Mouse (Mus musculus) inflammation-experienced regulatory T-cells, adult 6 months (primary cell): Measurements from ENCODE around the gene Hmgb1. TPM values are rescaled to one million over a fixed set of nuclear protein-coding genes. Genes with fewer than 3 reads are reported as not detected.
A peak's percentile ranks its signal among the peaks of the same experiment; 100 is the strongest.

ENCODE experiments used
- ATAC-seq: one replicate; pipeline ENCODE4 v1.8.0; 2017
- polyA plus RNA-seq, 3 experiments: library from polyadenylated mRNA; unstranded; fragments of 100-300 nt; shearing (Covaris generic); gene quantifications; one replicate each; pipeline ENCODE4 v1.2.1; 2017

The Hmgb1 gene
- polyA plus RNA-seq, 3 experiments from 2014 or later, result 359 to 1,026 (median 583) TPM

DNA sequence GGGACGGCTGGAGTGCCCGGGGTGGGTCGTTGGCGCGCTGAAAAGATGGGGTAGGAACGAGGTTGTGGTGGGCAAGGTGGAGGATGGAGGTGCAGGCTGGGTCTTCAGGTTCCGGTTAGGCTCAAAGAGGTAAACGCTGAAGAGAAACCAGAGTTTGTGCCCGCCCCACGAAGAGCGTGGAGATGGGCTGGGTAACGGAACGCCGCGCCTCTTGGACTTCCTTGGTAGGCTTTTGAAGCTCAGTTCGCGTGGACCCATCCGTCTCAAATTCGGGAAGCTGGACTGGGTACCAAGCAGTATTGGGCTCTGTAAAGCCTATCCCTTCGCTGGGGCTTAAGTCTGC lies 526 bp upstream of the Hmgb1 start:
- peak; percentile 47 for ATAC-seq

DNA sequence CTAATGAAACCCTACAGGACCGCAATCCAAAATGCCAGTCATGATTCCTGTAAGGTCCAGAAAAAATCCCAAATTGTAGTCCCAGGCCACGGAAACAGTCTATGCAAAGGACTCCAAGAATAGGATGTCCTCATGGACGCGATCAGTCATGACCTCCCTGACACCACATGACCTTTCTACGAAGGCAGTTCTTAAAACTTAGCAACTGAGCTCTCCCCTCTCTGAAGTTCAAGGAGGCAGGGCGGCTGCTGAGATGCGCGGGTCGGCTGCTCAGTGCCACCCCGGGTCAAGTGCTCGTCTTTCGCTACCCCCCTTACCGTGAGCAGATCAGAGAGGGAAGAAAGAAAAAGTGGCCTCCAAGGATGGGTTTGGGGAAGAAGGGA lies 577 bp downstream of the Hmgb1 start:
- peak; percentile 38 for ATAC-seq

GRCm38 (mm10) chr5:149183122-149183521 lies 1.2 kb downstream of the Hmgb1 start:
- ATAC-seq, result no peak

GRCm38 (mm10) chr5:149182186-149182870 lies 2.0 kb downstream of the Hmgb1 start:
- no peak for ATAC-seq

GRCm38 (mm10) chr5:149179826-149180225 lies 4.5 kb downstream of the Hmgb1 start:
- no peak for ATAC-seq

- no peak for ATAC-seq
These were observed 6.2 kb downstream of the Hmgb1 start for GRCm38 (mm10) chr5:149178095-149178494.

DNA sequence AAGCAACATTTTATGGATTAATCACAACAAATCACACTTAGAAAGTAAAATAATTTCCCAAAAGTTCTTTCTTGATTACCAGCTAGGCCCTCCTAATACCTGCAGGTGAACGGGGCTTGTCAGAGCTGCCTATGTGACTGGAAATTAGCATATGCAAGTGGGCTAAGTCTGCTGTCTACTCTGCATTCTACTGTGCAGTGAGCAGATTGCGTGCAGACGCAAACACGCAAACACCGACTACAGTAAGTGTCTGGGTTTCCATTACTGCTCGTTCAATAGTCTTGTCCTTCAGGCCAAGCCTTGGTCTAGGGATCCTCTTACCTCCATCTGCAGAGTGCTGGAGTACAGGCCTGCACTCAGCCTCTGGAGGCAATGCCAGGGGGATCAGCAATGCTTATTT lies 8.6 kb downstream of the Hmgb1 start:
- no peak for ATAC-seq

GRCm38 (mm10) chr5:149174527-149174926 lies 9.8 kb downstream of the Hmgb1 start:
- no peak for ATAC-seq

GRCm38 (mm10) chr5:149172246-149172645 lies 12.0 kb downstream of the Hmgb1 start:
- no peak for ATAC-seq

- no peak for ATAC-seq
These were observed 13.3 kb downstream of the Hmgb1 start for GRCm38 (mm10) chr5:149170841-149171588.

GRCm38 (mm10) chr5:149168816-149169215 lies 15.5 kb downstream of the Hmgb1 start:
- ATAC-seq, result no peak

DNA sequence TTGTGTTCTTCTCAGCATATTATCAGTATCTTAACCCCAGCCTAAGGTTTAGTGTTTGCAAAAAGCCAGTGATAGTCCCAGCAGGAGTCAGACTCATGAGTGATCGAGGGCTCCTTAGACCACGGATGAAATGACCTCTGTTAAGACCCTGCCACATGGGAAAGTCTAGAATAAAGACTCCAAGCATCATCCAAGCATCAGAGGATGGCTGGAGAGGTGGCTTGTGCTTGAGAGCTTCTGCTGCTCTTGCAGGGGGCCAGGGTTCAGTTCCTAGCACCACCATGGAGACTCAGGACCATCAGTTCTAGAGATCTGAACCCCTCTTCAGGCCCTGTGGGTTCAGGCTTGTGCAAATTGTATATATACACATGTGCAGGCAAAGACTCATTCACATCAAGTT lies 16.2 kb downstream of the Hmgb1 start:
- ATAC-seq, result no peak

- no peak for ATAC-seq
These were observed 18.3 kb downstream of the Hmgb1 start for GRCm38 (mm10) chr5:149166011-149166410.

- ATAC-seq, result no peak
These were observed 19.4 kb downstream of the Hmgb1 start for GRCm38 (mm10) chr5:149164881-149165280.

DNA sequence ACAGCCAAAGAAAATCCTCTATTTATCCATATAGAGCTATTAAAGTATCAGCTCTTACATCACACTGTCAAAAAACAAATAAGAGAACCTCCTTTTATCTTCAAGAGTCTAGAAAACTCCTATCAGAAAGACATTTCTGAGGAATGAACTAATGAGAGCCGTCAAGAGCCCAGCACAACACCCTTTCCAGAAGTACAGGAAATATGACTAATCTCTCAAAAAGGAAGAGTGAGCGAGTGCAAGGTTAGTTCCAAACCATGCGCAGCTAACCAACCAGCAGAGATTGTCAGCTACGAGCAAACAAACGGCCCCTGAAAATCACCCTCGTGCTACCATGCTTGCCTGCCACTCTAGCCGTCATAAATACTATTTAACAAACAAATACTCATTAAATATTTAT lies 21.4 kb downstream of the Hmgb1 start:
- peak; percentile 29 for ATAC-seq

GRCm38 (mm10) chr5:149160469-149160868 lies 23.8 kb downstream of the Hmgb1 start:
- ATAC-seq, result peak; percentile 86

- no peak for ATAC-seq
These were observed 25.3 kb downstream of the Hmgb1 start for GRCm38 (mm10) chr5:149159021-149159420.

DNA sequence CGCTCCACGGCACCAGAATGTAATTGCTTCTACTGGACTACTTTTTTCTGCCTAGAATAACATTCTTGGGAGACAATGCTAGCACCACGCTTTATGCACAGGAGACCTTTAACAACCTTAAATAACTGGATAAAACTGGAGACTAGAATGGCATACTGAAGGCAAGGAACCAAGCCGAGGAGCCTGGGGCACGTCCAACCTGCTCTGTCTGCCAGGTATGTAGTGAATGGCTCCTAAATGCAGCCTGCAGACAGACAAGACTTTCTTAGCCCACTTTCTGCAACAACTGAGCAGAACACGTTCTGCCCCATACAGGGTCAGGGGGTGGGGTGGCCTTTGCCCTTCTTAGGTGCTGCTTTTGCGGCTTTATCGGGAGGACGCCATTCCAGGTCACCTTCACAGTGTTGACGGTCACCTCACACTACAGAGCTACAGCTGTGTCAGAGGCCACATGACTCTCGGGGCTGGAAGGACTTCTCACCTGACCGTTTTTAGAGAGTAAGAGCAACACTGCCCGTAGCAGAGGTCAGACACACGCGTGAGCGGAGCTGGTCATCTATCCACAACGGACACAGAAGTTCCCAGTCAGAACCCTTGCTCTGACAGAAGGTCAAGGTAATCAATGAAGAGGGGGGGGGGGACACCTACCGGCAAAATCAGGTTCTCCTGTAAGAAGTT lies 27.3 kb downstream of the Hmgb1 start:
- no peak for ATAC-seq

GRCm38 (mm10) chr5:149152774-149153155 lies 31.5 kb downstream of the Hmgb1 start:
- no peak for ATAC-seq

DNA sequence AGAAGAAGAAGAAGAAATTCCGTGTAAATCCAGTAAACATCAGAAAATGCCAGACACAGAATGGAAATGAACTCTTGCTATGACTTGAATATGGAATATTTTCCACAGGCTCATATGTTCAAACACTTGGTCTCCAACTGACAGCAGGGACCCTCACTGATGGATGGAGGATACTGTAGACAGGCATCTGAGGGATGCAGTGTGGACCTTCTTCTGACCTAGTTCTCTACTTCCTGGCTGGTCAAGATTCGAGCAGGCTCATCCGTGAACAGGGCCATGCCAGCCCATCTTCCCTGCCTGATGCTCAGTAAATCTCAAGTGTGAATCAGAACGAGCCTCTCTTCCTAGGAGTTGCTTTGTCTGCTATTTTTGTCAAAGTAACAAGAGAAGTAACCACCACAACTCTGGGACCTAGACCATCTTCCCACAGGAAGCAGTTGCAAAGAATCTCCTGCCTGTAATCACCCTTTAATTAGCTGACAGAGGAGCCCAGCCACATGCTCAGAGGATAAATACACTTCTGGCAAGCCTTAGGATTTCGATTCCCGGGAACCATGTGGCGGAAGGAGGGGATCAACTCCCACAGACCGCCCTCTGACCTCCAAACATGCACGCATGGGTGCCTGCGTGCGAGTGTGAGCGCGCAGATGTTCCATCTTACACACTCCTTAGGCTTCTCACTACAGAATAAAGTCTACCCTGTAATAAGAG lies 32.1 kb downstream of the Hmgb1 start:
- no peak for ATAC-seq

DNA sequence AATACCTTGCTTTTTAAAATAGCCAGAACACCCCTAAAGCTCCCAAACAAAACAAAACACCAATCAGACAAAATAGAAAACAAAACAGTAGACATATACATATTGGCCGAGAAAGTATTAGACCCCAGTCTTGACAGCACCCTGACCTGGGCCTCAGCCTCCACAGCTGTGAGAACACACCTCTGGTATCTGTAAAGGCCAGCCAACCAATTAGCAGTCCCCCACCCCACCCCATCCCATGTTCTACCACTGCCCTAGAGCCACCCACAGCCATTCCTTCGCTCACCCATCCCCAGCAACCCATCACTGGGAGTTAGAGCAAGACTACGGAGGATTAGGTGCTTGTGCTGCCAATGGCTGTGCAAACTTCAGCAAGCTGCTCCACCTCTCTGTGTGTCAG lies 33.4 kb downstream of the Hmgb1 start:
- no peak for ATAC-seq

DNA sequence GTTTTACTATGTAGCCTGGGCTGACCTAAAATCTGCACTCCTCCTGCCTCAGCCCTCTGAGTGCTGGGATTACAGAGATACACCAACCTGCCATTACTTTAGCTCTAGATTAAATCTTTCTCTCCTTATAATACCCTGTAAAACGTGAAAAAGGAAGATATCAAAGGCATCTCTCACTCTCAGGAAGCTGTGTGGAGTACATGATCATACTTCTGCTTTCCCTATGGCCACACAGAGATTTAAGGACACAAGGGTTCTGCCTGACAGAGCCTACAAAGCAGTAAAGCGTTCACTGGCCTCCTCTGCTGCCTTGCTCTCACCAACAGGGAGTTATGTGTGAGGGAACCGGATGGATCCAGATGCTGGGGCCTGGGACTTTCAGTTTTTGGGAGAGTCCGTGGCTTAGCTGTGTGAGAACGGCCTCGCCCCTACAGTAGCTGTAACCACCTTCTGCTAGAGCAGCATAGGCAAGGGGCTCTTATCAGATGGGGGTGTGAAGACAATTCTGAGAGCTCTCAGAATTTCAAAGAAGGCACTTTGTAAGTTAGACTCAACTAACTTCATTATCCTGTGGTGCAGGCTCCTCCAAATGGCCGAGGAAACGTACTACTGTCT lies 36.8 kb downstream of the Hmgb1 start:
- no peak for ATAC-seq

- ATAC-seq, result no peak
These were observed 37.6 kb downstream of the Hmgb1 start for GRCm38 (mm10) chr5:149146691-149147090.
